Mouse (Mus musculus): ENCODE results near the gene Pwp2.
"Not testable (repeated sequence)": the region's sequence is repeated elsewhere in the genome, so short reads cannot be mapped to it uniquely, and the experiment has no call there.

DNA sequence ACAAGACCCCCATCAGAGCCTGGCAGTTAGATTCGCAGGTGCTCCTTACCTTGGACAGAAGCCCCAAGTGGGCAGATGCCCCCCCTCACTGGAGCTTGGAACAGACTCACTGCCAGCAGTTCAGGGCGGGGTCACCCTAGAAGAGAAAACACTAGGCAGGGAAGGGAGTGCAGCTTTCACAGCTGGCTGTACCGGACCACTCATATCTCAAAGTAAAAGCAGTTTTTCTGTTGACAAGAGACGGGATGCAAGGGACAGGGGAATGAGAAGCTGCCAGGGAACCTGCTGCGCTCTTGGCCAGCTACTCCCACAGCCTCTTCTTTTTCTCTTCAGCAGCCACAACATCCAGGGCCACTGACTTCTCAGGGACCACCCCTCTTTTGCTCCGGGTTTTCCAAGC, 60.8 kb downstream of the Pwp2 start:
- not testable (repeated sequence) for TF ChIP-seq MAX (IDR thresholded peaks at IDR 0.05); CEBPB (IDR thresholded peaks at IDR 0.05; ENCODE audit: low read depth); CTCF (IDR thresholded peaks at IDR 0.05; ENCODE audit: control insufficient read depth, insufficient read depth, insufficient read length); USF1 (IDR thresholded peaks at IDR 0.05; ENCODE audit: low read depth); FOSL1 (IDR thresholded peaks at IDR 0.05; ENCODE audit: insufficient read depth, low read length, poor library complexity, severe bottlenecking)
